Mouse (Mus musculus): Measurements from ENCODE around the gene Rnd1. TPM values are rescaled to one million over a fixed set of nuclear protein-coding genes. Genes with fewer than 3 reads are reported as not detected.

Gene Rnd1
- total and polyA plus RNA-seq, 2 experiments from 2014 or later, result 16.2 to 26.7 TPM

- Histone ChIP-seq H3K4me1 (ENCODE audit: insufficient read depth, low read length) (no peaks in the 10 kb centered on the region), H3K36me3 (ENCODE audit: insufficient read depth, low read length) (peaks cover 85% of the 10 kb centered on the region), H3K9me3 (ENCODE audit: low read length) (no peaks in the 10 kb centered on the region), H3K9ac (replicated peaks; ENCODE audit: low read length) (no peak overlapping the region), H3K27me3 (ENCODE audit: insufficient read depth, low read length) (no peaks in the 10 kb centered on the region), H3K4me2 (ENCODE audit: low read depth, low read length) (no peak overlapping the region), H3K4me3 (ENCODE audit: low read length) (no peak overlapping the region), H3K27ac (no peak overlapping the region)
- DNase-seq (ENCODE audit: low spot score), result no peak
- no peak for ATAC-seq
- 84% methylated on average over 24 of the region's 24 CpGs for WGBS
- TF ChIP-seq CTCF (IDR thresholded peaks at IDR 0.05; ENCODE audit: low read depth), result no peak
Measured at GRCm38 (mm10) chr15:98645057-98646026, 31.9 kb downstream of the Rnd1 start.

- Histone ChIP-seq H3K4me1 (ENCODE audit: insufficient read depth, low read length) (no peaks in the 10 kb centered on the region), H3K9ac (replicated peaks; ENCODE audit: low read length) (no peak overlapping the region), H3K4me3 (ENCODE audit: low read length) (no peak overlapping the region), H3K27ac (no peak overlapping the region), H3K27me3 (ENCODE audit: insufficient read depth, low read length) (no peaks in the 10 kb centered on the region), H3K9me3 (ENCODE audit: low read length) (no peaks in the 10 kb centered on the region), H3K4me2 (ENCODE audit: low read depth, low read length) (no peak overlapping the region), H3K36me3 (ENCODE audit: insufficient read depth, low read length) (peaks cover 76% of the 10 kb centered on the region)
- no peak for ATAC-seq
- DNase-seq (ENCODE audit: low spot score), result no peak
- no peak for TF ChIP-seq CTCF (IDR thresholded peaks at IDR 0.05; ENCODE audit: low read depth)
- WGBS, result 87% methylated on average over 12 of the region's 12 CpGs
Measured at GRCm38 (mm10) chr15:98644406-98644805, 32.9 kb downstream of the Rnd1 start.

- no peak for TF ChIP-seq CTCF (IDR thresholded peaks at IDR 0.05; ENCODE audit: low read depth)
- H3K36me3 ChIP-seq (ENCODE audit: insufficient read depth, low read length), result peaks cover 41% of the 10 kb centered on the region
- H3K4me1 ChIP-seq (ENCODE audit: insufficient read depth, low read length), result peaks cover 11% of the 10 kb centered on the region
- ATAC-seq (no peak), DNase-seq (ENCODE audit: low spot score) (no peak)
- no peak overlapping the region for H3K4me2 ChIP-seq (ENCODE audit: low read depth, low read length)
- 44% methylated on average over 8 of the region's 8 CpGs for WGBS
- no peaks in the 10 kb centered on the region for H3K27me3 ChIP-seq (ENCODE audit: insufficient read depth, low read length)
- no peak overlapping the region for H3K9ac ChIP-seq (replicated peaks; ENCODE audit: low read length)
- H3K27ac ChIP-seq, result no peak overlapping the region
- no peaks in the 10 kb centered on the region for H3K9me3 ChIP-seq (ENCODE audit: low read length)
- no peak overlapping the region for H3K4me3 ChIP-seq (ENCODE audit: low read length)
Measured at GRCm38 (mm10) chr15:98640157-98640556, 37.1 kb downstream of the Rnd1 start.

- no peak overlapping the region for H3K4me3 ChIP-seq (ENCODE audit: low read length)
Measured at GRCm38 (mm10) chr15:98637155-98637554, 40.1 kb downstream of the Rnd1 start.

GRCm38 (mm10) chr15:98636517-98636916, 40.7 kb downstream of the Rnd1 start:
- H3K9ac ChIP-seq (replicated peaks; ENCODE audit: low read length), result peak overlapping the region; percentile 83
- H3K9me3 ChIP-seq (ENCODE audit: low read length), result no peaks in the 10 kb centered on the region
- 17% methylated on average over 5 of the region's 5 CpGs for WGBS
- H3K27me3 ChIP-seq (ENCODE audit: insufficient read depth, low read length), result no peaks in the 10 kb centered on the region
- ATAC-seq (no peak), DNase-seq (ENCODE audit: low spot score) (peak; percentile 66)
- peak overlapping the region; percentile 72 for H3K4me2 ChIP-seq (ENCODE audit: low read depth, low read length)
- peaks cover 25% of the 10 kb centered on the region for H3K4me1 ChIP-seq (ENCODE audit: insufficient read depth, low read length)
- peak overlapping the region; percentile 69 for H3K4me3 ChIP-seq (ENCODE audit: low read length)
- H3K27ac ChIP-seq, result no peak overlapping the region
- peaks cover 12% of the 10 kb centered on the region; the same call in 1 of the 2 replicates for H3K36me3 ChIP-seq (ENCODE audit: insufficient read depth, low read length)
- no peak for TF ChIP-seq CTCF (IDR thresholded peaks at IDR 0.05; ENCODE audit: low read depth)

More at GRCm38 (mm10) chr15:98637155-98637554, 40.1 kb downstream of the Rnd1 start:
- Histone ChIP-seq H3K9me3 (ENCODE audit: low read length) (no peaks in the 10 kb centered on the region), H3K4me1 (ENCODE audit: insufficient read depth, low read length) (peaks cover 19% of the 10 kb centered on the region), H3K4me2 (ENCODE audit: low read depth, low read length) (peak overlapping the region; percentile 72), H3K9ac (replicated peaks; ENCODE audit: low read length) (no peak overlapping the region; the same call in 1 of the 2 replicates), H3K27ac (no peak overlapping the region), H3K36me3 (ENCODE audit: insufficient read depth, low read length) (peaks cover 18% of the 10 kb centered on the region; the same call in 1 of the 2 replicates), H3K27me3 (ENCODE audit: insufficient read depth, low read length) (no peaks in the 10 kb centered on the region)
- no peak for ATAC-seq
- no peak for DNase-seq (ENCODE audit: low spot score)
- no peak for TF ChIP-seq CTCF (IDR thresholded peaks at IDR 0.05; ENCODE audit: low read depth)
- WGBS, result 37% methylated on average over 3 of the region's 3 CpGs

GRCm38 (mm10) chr15:98635291-98635841, 41.9 kb downstream of the Rnd1 start:
- peak overlapping the region; percentile 69 for H3K4me3 ChIP-seq (ENCODE audit: low read length)
- ATAC-seq, result peak; percentile 27; the same call in 1 of the 2 replicates
- H3K27me3 ChIP-seq (ENCODE audit: insufficient read depth, low read length), result no peaks in the 10 kb centered on the region
- under 1% methylated on average over 18 of the region's 21 CpGs for WGBS
- H3K27ac ChIP-seq, result peak overlapping the region; percentile 91
- DNase-seq (ENCODE audit: low spot score), result peak; percentile 46
- 0 out of 2 replicates have a peak, but pooled peaks cover under 1% of the 10 kb centered on the region for H3K36me3 ChIP-seq (ENCODE audit: insufficient read depth, low read length)
- peak overlapping the region; percentile 83 for H3K9ac ChIP-seq (replicated peaks; ENCODE audit: low read length)
- H3K4me2 ChIP-seq (ENCODE audit: low read depth, low read length), result peak overlapping the region; percentile 72
- no peaks in the 10 kb centered on the region for H3K9me3 ChIP-seq (ENCODE audit: low read length)
- peak; percentile 31; the same call in 1 of the 2 replicates for TF ChIP-seq CTCF (IDR thresholded peaks at IDR 0.05; ENCODE audit: low read depth)
- peaks cover 25% of the 10 kb centered on the region for H3K4me1 ChIP-seq (ENCODE audit: insufficient read depth, low read length)

Measured in hindbrain, postnatal 0 days (tissue).